Mouse (Mus musculus) embryo, embryonic 10.5 days (tissue): ENCODE data around the gene Yju2.
"Not testable (repeated sequence)": the region's sequence is repeated elsewhere in the genome, so short reads cannot be mapped to it uniquely, and the experiment has no call there.

Experiments
- DNase-seq: peaks from one replicate; pipeline ENCODE4 v3.0.0-alpha.2; 2015; ENCODE audit warnings: low spot score

Gene Yju2

DNA sequence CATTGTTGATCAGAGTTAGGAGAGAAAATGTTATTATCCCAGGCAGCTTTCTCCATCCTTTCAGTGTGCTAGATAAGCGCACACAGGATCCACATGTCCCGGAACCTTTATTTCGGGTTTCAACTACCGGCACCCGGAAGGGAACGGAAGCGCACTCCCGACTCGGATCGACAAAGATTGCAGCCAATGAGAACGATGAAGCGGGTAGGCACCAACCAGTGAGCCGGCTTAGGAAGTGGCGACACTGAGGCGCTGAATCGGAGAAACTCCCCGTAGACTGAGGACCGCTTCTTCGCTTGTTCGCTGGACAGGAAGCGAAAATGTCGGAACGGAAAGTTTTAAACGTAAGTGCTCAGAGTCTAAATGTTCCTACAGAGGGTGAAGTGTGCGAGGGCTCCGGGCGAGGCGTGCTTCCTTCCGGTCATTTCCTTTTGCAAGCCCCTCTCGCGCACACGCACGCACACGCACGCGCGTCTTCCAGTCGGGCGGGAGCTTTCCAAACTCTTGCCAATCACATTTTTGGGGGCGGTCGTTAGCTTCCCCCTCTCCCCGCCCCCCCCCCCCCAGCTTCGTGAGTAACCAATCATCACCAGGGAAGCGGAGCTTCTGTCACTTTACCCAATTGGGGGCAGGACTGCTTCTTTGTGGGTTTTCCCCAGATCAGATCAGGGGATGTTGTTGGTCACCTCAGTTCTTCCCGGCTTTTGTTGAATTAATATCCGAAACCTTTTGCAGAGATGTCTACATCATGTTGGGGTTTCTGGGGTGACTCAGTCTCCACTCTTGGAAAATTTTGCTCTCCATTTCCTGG, at the start of gene Yju2:
Gene Yju2, plus strand, starts transcription at position 182 of the 811 bp plus-strand sequence.
- peak; percentile 98 for DNase-seq

DNA sequence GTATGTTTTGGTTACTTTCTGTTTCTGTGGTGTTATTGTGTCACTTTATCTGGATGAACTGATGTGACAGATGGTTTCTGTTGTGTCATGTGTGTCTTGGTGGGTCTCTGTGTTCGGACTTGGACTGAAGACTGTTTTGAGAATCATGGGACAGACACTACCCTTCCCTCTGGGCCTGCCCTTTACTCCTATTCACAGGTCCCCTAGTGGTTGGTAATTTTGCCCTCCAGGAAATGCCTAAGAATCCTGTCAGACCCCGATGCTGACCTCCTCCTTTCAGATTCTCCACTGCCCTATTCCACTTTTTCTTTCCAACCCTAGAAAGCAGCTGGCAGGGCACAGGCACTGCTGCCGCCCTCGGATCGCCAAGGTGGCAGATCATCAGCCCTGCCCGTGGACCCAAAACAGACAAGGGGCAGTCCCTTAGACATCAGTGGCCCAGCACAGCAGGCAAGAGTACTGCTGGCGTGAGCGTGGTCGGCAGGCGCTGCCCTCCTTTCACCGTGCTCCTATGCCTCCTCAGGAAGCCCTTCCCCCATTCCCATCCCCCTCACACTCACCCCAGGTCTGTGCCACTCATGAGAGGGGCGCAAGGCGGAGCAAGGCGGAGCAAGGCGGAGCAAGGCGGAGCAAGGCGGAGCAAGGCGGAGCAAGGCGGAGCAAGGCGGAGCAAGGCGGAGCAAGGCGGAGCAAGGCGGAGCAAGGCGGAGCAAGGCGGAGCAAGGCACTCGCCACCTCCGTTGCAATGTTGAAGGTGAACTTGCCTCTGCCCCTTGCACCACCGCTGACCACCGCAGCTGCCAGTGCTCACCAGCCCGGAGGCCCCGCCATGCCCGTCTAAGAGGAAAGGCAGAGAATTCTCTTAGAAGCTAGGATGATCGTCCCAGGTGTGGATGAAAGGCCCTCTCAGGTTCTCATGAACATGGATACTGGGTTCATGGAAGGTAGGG, 27.1 kb upstream of the Yju2 start:
- DNase-seq: peak; percentile 85

DNA sequence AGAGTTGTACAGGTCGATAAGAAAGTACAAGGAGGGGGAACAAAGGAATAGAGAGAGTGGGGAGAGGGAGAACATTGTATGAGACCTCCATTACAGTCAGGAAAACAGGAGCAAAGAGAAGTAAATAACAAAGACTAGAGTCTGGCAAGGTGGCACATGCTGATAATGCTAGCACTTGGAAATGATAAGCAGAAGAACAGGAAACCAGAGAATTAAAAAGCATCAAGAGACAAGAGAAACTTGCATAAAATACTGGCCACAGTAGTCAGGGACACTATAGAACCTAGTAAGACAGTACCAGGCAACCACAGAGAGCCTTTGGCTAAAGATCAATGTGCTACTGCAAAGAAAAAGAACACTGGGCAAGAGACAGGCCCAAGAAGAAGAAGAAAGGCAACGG, 26.3 kb upstream of the Yju2 start:
- no peak for DNase-seq

DNA sequence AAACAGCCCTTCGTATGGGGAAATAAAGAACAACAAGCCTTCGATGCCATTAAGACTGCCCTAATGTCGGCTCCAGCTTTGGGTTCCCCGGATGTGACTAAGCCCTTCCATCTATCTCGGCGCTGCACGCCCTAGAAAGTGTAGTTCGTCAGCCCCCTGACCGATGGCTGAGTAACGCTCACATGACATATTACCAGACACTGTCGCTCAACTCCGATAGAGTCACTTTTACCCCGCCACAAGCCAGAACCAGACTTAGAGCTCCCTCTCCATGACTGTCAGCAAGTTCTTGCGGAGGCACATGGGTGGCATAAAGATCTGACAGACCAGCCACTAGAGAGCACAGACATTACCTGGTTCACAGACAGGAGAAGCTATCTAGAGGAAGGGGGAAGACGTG, 25.7 kb upstream of the Yju2 start:
- DNase-seq: no peak

DNA sequence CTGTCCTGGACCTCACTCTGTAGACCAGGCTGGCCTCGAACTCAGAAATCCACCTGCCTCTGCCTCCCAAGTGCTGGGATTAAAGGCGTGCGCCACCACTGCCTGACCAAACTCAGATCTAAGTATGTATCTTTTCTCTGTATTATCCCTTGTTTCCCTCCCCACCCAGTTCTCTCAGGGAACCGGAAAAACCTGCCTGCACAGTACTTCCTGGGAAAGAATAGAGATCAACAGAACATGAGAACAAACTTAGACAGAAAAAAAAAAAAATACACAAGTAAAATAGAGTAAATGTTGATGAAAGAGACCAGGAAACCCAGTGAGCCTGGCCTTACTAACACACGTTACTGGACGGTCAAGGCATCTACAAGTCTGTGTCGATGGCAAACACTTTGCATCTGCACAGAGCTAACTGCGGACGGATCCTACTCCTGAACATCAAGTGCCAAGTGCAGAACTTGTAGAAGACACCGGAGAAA, 14.5 kb upstream of the Yju2 start:
- DNase-seq: not testable (repeated sequence)

DNA sequence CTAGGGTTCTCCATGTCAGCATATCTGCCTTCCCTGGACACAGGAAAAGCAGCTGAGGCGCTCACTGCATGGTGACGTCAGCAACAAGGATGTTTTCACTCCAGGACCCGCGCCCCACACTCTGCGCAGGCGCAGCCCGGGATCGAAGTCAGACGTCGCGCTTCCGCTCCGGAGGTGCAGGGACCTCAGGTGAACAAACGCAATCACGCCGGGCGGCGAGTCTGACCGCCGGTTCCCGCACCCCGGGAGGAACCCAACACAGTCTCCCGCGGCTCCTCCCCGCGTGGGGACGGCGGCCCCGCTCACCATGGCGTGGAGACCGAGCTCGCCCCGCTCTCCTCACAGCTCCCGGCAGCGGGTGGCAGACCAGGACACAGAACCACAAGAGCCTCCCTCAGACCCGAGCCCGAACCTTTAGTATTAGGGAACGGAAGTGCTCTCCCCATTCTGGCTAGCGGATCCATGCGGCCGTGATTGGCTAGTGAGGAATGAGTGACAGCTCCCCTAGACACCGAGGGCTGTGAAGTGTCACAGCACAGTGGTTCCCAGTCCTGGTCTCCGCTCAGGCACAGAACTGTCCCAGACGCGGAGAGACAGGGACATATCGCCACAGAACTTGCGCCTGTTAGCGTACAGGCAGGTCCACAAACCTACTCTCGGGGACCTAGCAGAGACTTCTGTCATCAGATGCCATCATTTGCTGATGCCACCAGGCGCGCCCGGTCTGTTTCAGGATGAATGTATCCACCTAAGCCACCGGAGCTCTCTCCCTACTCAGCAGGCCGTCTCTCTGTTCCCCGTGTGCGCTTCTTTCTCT, 13.8 kb upstream of the Yju2 start:
- peak; percentile 84 for DNase-seq

DNA sequence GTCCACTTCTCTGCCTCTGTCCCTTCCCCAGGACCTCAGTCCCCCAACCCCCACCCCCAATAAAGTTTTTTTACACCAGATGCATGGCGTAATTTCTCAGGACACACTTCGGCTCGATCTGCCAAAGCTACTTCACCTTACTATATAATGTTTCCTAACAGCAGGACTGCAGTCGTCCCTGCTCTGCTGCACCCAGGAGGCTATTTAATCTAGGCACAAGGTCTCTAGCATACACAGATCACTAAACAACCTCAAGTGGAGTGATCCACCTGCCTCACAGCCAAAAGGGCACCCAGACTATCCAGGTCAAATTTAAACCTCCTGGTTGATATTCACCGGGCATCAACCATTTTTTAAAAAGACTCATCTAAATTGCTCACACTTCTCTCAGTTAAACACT, 13.2 kb upstream of the Yju2 start:
- DNase-seq: no peak

DNA sequence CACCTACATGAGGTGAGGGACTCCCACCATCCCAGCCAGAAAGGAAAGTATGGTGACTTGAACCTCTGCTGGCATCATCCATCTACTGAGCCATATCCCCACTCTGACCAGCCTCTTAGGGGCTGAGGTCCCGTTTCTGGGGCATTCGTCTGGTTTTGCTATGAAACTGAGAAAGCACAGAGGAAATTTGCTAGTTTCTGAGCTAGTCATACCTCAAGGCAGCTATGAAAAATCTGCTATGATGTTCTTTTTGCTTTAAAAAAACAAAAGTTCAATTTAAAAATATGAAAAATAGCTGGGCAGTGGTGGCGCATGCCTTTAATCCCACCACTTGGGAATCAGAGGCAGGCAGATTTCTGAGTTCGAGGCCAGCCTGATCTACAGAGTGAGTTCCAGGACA, 10.3 kb upstream of the Yju2 start:
- DNase-seq: no peak

DNA sequence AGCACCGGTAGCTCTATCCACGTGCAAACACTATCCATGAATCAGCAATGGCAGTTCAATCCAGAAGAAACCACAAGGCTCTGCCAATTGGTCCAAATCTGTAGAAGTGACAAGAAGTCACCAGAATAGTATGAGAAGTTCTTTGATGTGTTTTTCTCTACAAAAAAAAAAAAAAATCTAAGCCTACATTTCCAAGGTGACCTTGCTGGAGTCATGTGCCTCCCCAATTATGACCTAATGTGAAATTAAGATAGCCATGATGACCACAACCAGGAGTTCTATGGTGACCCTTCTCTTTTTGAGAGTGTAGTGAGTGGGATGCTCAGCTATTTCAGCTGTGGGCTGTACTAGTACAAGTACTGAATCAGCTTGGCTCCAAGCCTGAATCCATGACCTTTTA, 9.5 kb upstream of the Yju2 start, which contains the start of gene Zfp119b:
Gene Zfp119b, minus strand, starts transcription at position 101 of the 400 bp plus-strand sequence.
- no peak for DNase-seq

DNA sequence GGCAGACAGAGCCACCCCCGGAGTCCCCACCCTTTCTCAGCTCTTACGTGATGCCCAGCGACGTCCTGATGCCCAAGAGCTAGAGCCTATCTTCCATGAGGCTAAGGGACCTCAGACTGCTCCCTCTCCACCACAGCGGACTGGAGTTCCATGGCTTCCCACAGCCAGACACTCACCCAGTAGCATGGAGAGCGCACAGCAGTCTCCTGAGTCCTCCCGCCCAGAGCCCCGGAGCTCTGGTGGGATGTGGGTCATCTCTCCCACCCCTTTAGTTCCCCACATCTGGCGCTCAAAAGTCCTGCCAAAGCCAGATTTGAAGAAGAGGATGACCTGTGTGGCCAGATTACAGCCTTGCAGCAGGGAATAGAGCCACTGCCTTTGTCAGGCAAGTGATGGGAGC, 8.3 kb upstream of the Yju2 start:
- no peak for DNase-seq

DNA sequence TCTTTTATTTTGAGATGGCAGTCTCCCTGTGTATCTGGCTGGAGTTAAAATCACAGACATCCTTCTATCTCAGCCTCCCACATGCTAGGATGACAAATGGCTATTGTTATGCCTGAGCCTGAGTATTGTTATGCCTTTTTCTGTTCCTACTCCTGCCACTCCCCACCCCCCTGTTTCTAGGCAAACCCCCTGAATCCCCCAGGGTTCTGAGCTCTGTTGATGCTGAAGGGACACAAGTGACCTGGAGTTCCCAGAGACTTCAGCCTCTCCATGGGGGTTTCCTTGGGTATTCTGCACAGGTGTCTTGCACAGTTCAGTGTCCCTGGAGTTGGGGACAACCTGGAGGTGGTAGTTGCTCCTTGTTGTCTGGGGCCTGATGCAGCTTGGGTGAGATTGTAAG, 6.9 kb upstream of the Yju2 start:
- no peak for DNase-seq

DNA sequence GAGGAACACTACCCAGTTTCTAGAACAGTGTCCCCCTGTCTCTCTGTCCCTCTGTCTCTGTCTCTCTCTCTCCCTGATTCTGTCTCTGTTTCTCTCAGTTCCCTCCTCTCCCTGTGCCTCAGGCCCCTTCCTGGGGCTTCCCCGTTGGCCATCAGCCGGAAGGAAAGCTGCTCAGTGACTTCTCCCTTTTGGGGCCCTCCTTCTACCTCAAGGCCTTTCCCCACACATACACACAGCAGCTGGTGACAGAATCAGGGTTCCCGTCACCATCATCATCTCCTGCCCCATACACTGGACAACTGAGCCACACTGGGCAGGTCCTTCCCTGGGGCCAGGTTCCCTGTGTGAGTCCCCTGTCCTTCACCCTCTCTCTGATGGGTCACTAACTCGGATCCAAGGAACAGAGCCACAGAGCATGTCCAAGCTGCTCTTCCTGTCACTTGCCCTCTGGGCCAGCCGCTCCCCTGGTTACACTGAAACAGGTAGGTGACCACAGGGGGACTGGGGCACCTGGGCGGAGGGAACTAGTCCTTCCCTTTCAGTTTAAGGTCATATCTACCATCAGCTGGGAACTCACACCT, 6.4 kb upstream of the Yju2 start, which contains the start of gene Ebi3:
Gene Ebi3, plus strand, starts transcription at position 194 of the 581 bp plus-strand sequence.
- DNase-seq: no peak

DNA sequence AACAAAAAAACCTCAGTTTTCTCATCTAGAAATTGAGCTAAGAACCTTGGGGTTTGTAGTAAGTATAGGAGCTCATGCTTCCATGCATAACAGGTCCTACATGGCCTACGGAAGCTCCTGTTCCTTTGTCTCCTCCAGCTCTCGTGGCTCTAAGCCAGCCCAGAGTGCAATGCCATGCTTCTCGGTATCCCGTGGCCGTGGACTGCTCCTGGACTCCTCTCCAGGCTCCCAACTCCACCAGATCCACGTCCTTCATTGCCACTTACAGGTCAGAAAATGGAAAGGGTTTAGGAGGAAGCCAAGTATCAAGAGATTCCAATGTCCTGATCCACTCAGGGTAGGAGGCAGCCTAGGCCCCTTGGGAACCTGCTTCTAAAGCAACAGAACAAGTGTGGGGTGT, 5.1 kb upstream of the Yju2 start:
- no peak for DNase-seq

DNA sequence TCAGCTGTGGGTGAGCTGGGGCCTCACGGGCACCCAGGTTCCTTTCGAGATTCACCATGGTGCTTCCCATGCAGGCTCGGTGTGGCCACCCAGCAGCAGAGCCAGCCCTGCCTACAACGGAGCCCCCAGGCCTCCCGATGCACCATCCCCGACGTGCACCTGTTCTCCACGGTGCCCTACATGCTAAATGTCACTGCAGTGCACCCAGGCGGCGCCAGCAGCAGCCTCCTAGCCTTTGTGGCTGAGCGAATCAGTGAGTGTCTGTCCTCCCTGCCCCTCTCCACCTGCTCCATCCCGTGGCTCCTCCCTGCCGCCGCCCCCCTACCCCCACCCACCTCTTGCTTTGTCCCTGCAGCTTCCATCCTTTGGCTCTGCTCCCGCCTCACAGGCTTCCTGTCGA, 4.7 kb upstream of the Yju2 start:
- no peak for DNase-seq

DNA sequence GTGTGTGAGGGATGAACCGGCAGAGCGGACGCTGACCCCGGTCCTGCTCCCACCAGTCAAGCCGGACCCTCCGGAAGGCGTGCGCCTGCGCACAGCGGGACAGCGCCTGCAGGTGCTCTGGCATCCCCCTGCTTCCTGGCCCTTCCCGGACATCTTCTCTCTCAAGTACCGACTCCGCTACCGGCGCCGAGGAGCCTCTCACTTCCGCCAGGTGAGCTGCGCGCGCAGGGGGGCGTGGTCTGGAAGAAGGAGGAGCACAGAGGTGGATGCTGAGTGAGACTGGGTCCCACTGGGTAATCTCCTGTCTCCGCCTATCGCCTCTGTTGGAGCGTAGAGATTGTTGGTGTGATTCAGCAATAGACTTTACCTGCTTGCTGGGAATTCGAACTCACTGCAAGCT, 2.8 kb upstream of the Yju2 start:
- peak; percentile 74 for DNase-seq

DNA sequence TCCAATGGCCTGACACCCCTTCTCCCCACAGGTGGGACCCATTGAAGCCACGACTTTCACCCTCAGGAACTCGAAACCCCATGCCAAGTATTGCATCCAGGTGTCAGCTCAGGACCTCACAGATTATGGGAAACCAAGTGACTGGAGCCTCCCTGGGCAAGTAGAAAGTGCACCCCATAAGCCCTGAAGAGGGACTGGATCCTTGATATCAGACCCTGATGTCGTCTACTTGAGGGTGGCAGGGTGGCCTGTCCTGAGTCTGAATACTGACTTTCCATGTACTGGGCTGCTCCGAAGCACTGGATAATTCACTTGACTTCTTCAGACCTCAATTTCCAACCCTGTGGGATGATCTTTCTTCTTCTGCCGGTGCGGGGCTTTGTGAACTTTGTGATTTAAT, 2.3 kb upstream of the Yju2 start:
- no peak for DNase-seq

DNA sequence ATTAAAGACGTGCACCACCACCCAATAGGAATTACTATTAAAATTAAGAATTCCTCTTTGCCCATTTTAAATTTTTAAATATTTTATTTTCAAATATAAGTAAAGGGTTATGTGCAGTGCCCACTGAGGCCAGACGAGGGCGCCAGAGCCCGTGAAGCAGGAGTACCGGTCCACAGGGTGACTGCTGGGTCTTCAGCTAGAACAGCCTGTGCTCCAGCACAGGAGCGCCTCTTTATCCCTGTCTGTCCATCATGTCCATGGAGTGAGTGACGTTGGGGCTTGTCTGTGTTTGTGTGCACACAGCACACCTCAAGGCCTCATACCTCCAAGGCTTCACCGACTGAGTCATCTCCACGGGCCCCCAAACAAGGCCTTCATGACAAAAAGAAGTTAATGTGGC, 1.7 kb upstream of the Yju2 start:
- peak; percentile 83 for DNase-seq

DNA sequence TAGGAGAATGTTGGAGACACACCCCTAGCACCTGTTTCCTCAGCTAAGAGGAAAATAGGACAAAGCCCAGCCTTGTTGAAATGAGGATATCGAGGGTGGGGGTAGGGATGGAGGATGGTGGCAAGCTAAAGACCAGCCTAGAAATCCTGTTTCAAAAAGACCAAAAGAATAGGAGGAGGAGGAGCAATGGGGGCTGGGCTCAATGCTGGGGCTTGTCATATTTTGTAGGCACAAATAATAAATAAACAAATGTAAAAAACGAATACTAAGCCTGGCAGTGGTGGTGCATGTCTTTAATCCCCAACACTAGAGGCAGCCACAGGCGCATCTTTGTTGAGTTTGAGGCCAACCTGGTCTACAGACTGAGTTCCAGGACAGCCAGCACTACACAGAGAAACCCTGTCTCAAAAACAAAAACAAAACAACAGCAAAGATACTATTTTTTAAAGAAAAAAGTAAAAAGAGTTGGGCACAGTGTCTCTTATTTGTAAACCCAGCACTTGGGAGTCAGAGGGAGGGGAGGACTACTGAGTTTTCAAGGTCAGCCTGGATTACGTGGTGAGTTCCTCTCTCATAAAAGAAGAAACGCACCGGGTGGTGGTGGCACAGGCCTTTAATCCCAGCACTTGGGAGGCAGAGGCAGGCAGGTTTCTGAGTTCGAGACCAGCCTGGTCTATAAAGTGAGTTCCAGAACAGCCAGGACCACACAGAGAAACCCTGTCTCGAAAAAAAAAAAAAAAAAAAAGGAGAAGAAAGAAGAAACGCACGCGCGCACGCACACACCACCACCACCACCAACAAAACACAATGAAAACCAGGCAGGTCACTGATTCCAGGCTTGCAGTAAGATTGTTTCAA, 944 bp upstream of the Yju2 start:
- DNase-seq: no peak

DNA sequence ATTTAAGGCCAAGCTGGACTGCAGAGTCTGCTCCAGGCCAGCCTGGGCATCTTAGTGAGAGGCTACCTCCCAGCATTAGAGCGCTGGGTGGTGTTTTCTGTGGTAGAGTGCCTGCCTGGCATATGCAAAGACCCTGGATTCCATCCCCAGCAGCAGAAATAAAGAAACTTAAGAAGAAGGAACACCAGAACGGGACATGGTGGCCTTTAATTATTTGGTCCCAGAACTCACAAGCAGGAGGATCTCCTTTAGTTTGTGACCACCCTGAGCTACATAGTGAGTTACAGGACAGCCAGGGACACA, 364 bp upstream of the Yju2 start:
- no peak for DNase-seq

DNA sequence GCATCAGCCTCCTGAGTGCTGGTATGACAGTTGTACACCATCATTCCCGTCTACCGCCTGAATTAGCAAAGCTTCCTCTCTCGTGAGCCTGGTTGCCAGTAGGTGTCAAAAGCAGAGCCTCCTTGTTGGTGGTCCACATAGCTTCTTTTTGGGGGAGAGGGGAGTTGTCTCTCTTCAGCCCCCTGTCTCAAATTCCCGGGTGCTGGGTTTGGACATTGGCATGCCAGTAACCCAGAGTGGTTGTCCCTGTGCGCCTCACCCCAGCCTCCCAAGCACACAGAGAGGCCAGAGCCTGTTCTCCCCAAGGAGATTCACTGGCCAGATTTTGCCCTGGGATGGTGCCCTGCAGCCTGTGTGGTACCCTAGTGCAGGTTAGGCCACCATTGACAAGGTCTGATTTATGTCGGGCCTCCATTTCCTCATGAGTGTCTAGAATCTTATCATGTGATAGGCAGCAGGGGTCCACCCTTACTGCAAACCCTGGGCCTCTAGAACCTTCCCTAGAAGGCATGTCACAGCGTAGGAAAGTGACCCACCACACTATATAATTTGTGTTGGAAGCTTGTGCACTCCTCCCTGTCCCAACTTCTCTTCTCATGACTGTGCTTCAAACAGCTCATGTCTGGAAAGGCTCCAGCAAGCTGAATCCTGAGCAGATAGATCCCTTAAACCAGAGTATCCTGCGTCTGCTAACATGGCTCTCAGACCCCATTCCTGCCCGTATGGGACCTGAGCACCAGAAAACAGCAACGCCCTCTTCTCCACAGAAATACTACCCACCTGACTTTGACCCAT, 1.2 kb downstream of the Yju2 start:
- no peak for DNase-seq
